Mouse (Mus musculus) spleen, postnatal 10 days (tissue): ENCODE data around the gene Ubap1.

Experiments used
- DNase-seq, 2 experiments: peaks; one replicate each; pipeline ENCODE4 v3.0.0; 2021 to 2022; ENCODE audit warnings: low spot score in 2 of 2

The Ubap1 gene

DNA sequence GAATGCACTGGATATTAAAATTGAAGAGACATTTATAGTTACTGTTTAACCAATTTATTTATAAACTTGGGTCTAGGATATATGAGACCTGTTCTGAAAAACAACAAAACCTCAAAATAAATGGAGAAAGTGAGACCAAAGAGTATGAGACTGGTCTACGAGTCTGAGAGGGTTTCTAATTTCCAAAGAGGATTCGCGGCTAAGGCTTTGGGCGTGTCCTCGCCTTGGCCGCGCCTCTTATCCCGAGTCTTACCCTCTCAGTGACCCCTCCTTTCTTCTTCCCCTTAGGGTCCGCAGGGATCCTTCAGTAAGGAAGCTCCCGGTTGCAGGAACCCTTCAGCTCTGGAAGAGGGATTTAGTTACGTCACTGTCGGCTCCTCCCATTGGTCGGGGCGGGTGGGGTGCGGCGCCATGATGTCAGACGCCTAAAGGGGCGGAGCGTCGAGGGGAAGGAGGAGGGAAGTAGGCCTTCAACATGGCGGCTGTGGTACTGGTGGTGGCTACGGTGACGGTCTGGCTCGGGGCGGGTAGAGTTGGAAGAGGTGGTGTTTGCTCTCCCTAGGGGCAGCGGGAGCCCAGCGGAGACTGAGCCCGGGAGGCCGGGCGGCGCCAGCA is at the start of gene Ubap1:
Ubap1 (plus strand) TSS at position 413 of the 615 bp plus-strand sequence.
- DNase-seq = peak; percentile 86 to 95

GRCm38 (mm10) chr4:41303671-41304070 is 45.1 kb upstream of the Ubap1 start:
- no peak for DNase-seq

GRCm38 (mm10) chr4:41304302-41304701 is 44.5 kb upstream of the Ubap1 start:
- DNase-seq = no peak

DNA sequence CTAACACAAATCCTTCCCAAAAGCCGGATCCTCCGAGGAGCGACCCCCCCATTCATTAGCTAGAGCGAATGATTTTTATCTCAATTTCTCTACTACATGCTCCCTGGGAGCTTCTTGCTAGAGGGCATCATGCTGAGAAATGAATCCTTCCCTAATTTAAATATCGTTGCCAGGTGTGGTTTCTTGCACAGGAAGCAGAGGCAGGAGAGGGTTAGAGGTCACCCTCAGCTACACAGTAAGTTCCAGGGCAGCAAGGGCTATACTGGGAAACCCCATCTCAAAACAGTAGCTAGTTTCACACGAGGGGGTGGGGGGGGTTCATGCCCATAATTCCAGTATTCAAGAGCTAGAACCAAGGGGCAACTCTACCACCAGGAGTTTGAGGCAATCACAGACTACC is 41.4 kb upstream of the Ubap1 start:
- no peak for DNase-seq

DNA sequence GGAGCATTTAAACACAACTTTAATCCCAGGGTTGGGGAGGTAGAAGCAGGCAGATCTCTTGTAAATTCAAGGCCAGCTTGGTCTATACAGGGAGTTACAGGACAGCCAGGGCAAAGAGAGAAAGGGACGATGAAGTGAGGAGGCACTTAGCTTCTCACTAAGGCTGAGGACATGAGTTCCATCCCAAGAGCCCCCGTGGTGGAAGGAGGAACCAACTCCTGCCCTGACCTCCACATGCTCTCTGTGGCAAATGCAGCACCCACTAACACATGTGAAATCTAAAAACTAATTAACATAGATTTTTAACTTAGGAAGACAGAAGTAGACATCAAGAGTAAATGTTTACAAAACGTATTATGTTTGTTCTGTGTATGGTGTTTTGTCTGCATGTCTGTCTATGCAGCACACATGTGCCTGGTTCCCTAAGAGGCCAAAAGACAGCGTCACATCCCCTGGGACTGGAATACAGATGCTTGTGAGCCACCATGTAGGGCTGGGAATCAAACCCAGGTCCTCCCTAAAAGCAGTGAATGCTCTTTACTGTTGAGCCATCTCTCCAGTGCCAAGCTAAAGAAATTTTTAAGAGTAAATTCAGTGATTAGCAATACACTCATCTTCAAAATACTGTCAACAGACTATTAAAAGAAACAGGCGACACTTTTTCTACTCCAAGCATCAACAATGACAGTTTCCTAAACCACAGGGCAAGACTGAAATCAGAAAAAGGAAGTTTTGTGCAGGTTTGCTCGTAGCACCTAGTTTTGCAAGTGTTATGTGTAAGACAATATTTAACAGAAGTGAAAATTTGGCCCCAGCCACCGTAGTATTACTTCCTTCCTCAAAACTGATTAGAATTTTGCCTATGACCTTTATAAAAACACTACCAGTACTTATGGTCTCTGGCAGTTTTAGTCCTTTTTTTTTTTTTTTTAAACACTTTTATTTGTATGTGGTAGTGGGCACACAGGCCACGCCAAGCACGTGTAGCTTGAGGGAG is 37.9 kb upstream of the Ubap1 start:
- DNase-seq = peak in 1 of 2 experiments; percentile 35

GRCm38 (mm10) chr4:41313722-41314121 is 35.1 kb upstream of the Ubap1 start:
- DNase-seq = peak in 1 of 2 experiments; percentile 38

DNA sequence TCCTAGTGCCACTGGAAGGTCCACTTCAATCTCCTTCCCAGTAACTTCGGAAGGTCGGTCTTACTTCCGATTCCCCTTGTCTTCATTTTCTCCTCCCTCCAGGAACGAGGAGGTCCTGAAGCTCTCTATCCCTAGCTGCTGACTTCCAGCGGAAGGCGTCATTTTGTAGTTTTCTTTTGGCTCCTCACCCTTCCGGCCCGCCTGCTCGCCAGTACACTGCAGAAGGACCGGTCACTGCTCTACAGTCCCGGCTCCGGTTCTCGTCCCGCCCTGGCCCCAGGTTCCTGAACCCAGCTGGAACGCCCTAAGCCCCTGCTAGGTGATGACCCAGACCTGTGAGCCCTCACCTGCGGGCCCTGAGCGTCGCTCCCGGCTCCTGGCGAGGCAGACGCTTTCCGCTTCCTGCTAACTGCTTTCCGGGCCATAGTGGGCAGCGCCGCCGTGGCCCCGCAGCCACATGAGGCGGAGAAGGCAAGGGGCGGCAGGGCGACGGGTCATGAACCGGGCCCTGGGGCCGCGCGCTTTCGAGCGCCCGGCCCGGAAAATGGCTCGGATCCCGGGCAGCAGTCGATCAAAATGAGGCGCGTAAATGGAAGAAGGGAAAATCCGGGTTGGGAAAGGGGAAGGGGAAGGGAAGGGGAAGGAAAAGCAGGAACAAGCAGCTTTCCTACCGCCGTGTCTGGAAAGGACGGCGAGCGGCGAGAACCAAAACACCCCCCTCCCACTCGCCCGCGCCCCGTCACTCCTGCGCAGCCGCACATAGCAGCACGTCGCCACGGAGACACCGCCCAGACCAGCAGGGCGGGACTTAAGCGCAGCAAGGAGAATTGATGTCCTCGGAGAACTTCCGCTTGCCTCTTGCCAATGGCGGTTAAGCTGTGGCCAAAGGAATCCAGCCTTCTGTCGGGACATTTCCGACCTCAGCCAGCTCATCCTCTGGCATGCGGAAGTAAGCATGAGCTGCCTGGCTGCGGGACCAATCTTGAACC is 34.4 kb upstream of the Ubap1 start, which contains the start of gene Dcaf12:
Dcaf12 (minus strand) TSS at position 749 of the 989 bp plus-strand sequence.
- peak; percentile 87 to 96 for DNase-seq

GRCm38 (mm10) chr4:41315173-41315572 is 33.6 kb upstream of the Ubap1 start:
- DNase-seq = no peak

GRCm38 (mm10) chr4:41318267-41318666 is 30.5 kb upstream of the Ubap1 start:
- DNase-seq = no peak

- no peak for DNase-seq
Measured at GRCm38 (mm10) chr4:41320971-41321370, 27.8 kb upstream of the Ubap1 start.

DNA sequence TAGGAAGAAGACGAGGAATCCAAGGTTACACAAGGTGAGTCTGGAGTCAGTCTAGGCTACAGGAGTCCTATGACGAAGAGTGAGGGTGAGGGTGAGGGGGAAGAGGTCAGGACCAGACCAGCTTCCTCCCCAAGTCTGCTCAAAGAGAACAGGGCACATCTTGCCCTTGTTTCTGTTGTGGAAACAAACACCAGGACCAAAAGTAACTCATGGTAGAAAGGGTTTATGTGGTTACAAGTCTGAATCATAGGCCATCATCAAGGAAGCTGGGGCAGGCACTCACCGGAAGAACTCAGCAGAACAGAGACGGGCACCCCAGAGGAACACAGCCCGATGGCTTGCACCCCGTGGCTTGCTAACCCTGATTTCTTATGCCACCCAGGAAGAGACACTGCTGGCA is 21.9 kb upstream of the Ubap1 start:
- no peak for DNase-seq

DNA sequence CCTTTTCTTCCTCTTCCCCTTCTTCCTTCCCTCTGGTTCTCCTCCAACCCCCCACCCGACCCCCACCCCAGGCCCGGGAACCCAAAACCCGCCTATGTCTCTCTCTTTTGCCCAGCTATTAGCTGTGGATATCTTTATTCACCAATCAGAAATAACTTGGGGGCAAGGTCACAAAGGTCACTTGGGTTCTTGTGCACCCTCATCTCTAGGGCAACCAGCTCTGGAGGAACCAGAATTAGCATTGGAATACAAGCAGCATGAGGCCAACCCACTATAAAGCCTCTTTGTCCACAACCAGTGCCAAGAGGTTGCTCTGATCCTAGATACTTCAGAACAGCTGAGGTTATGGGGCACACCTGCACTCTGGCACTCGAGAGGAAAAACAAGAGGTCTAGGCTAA is 19.3 kb upstream of the Ubap1 start:
- no peak for DNase-seq

GRCm38 (mm10) chr4:41331085-41331484 is 17.7 kb upstream of the Ubap1 start:
- peak; percentile 55 to 77 for DNase-seq

- DNase-seq = peak; percentile 23 to 41
Measured at GRCm38 (mm10) chr4:41331698-41332421, 16.9 kb upstream of the Ubap1 start.

GRCm38 (mm10) chr4:41336546-41336945 is 12.2 kb upstream of the Ubap1 start:
- peak in 1 of 2 experiments; percentile 20 for DNase-seq

- no peak for DNase-seq
Measured at GRCm38 (mm10) chr4:41340912-41341550, 7.8 kb upstream of the Ubap1 start.

- no peak for DNase-seq
Measured at GRCm38 (mm10) chr4:41346011-41346410, 2.8 kb upstream of the Ubap1 start.

- DNase-seq = no peak
Measured at GRCm38 (mm10) chr4:41347839-41348238, 957 bp upstream of the Ubap1 start.

GRCm38 (mm10) chr4:41349199-41349591 is 399 bp downstream of the Ubap1 start:
- peak in 1 of 2 experiments; percentile 70 for DNase-seq

DNA sequence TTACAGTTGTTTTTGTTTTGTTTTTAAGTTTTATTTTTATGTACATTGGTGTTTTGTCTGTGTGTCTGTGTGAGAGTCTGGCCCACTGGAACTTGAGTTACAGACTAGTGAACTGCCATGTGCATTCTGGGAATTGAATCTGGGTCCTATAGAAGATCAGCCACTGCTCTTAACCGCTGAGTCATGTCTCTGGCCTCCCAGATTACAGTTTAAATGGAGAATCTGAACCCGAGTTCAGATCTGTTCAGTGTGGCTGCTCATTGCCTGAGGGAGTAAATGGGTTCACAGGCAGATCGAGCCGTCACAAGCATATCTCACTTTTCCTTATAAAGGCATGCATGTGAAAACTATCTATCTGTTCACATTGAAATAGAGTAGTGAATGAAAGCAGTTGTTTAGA is 4.0 kb downstream of the Ubap1 start:
- peak in 1 of 2 experiments; percentile 38 for DNase-seq
